Comparison of ENCODE assay signal across 8 mouse cellular contexts in the genomic region with DNA sequence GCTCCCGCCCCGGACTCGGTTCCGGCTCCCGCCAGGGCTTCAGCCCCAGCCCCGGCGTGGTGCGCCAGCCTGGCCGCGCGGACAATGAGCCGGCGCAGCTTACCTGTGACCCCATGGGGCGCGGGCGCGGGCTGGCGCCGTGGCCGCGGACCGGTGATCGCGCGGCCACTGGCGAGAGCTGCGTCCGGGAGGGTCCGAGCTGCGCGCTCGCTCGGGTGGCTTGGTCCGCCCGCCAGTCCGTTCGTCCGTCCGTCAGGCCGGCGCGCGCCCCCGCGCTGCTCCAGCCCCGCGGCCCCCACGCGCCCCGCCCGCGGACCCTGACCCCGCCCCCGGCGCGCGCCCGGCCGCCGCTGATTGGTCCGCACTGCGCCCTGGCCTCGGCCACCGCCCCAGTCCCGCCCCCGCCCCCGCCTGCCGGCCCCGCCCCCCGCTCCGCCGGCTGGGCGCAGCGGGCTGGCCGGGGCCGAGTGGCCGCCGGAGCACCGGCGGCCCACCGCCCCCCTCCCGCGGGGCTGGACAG. TPM values are rescaled to one million over a fixed set of nuclear protein-coding genes. Genes with fewer than 3 reads are reported as not detected.
DNase-seq lines count a peak whose midpoint lies in the region; ATAC-seq and TF ChIP-seq lines count a peak whose summit lies in the region.

A gene (minus strand): TSS at position 274 of the 520 bp plus-strand sequence.

- intact Hi-C loops in gastrocnemius, adult 2 months (cut with DNase I) = loop anchor here (5.0 kb wide), 2 partner anchors 47 to 67 kb away; no protein-coding TSS in a partner anchor
- intact Hi-C loops in left cerebral cortex, postnatal 36 days (cut with DNase I) = loop anchor here (2.0 to 5.0 kb wide), 2 partner anchors 38 to 47 kb away; a partner anchor contains a TSS

- H3K27ac ChIP-seq in gastrocnemius, adult 2 months = peak within 1 kb of the TSS; percentile 91

- H3K4me3 ChIP-seq in gastrocnemius, adult 2 months = peak within 1 kb of the TSS; percentile 97

- no peak for TF ChIP-seq CTCF in gastrocnemius, adult 2 months (IDR thresholded peaks at IDR 0.05)

- no peak for ATAC-seq in megakaryocyte-erythroid progenitor cell, adult 5-6 weeks (replicated peaks; ENCODE audit: low FRiP score, low TSS enrichment, poor library complexity, severe bottlenecking)

- DNase-seq in ZHBTc4 (ENCODE audit: low read depth, low spot score) = peak; percentile 73
- DNase-seq in cerebellum, postnatal 36 days = peak; percentile 84 to 93
- DNase-seq in gastrocnemius, adult 2 months = peak; percentile 96
- peak; percentile 76 for DNase-seq in induced T-regulatory cell, adult 2 months (ENCODE audit: low read depth)
- peak; percentile 50 to 76 for DNase-seq in left cerebral cortex, postnatal 36 days (ENCODE audit: low spot score in 2 of 2)
- peak; percentile 76 for DNase-seq in right cerebral cortex, postnatal 25 days
- DNase-seq in urinary bladder, postnatal 36 days (ENCODE audit: low spot score in 2 of 2) = peak; percentile 72 to 85

RNA-seq across cellular contexts. Expression of the gene that starts here (rescaled TPM):
- total RNA-seq in gastrocnemius, adult 2 months (2021) = 1 to 10 TPM; 4.9 to 6.7 TPM
- 10 to 100 TPM; 10.3 to 12.3 TPM for total RNA-seq in left cerebral cortex, postnatal 36 days (2021)
- total RNA-seq in megakaryocyte-erythroid progenitor cell, adult 5-6 weeks (2014; fragmentation: Nextera tagmentation) = 22.8 and 38.7 TPM in 2 replicates
- total RNA-seq in megakaryocyte-erythroid progenitor cell, adult 5-6 weeks (2017) = 22.3 and 33.5 TPM in 2 replicates
